Mouse (Mus musculus): ENCODE results near the gene Cldn34b3.
"Not testable (repeated sequence)": the region's sequence is repeated elsewhere in the genome, so short reads cannot be mapped to it uniquely, and the experiment has no call there.

Cldn34b3 gene

GRCm38 (mm10) chrX:76264004-76264403 lies at the start of gene Cldn34b3:
TSS of gene Cldn34b3 (plus strand) at chrX:76264304.
- DNase-seq (ENCODE audit: low spot score in 2 of 2): not testable (repeated sequence)
